Mouse (Mus musculus) lung, postnatal 14 days (tissue): ENCODE results near the gene Lix1l.

ENCODE experiments used
- DNase-seq: peaks from one replicate; pipeline ENCODE4 v3.0.0; 2021

Gene Lix1l

DNA sequence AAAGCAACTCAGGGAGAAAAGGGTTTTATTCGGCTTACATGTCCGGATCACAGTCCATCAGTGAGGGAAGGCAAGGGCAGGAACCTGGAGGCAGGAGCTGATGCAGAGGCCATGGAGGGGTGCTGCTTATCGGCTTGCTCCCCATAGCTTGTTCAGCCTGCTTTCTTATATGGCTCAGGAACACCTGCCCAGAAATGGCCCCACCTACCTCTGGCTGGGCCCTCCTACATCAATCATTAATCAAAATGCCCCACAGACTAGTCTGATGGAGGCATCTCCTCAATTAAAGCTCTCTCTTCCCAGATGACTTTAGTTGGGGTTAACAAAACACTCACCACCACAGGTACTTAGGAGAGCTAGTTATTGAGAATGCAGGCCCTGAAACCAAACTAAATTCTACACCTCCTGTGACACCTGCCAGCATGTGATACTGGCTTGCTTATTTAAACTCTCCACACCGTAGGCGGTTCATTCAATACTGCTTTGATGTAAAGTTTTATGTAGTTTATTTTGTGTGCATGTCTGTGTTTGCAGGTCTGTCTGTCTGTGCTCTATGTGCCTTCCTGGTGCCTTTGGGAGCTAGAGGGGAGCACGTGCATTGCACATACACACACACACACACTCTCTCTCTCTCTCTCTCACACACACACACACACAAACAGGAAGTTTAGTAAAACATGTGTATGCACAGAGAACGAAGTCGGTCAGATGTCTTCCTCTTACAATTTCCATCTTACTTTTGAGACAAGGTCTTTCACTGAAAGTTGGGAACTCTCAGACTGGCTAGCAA is 34.1 kb upstream of the Lix1l start:
- no peak for DNase-seq

DNA sequence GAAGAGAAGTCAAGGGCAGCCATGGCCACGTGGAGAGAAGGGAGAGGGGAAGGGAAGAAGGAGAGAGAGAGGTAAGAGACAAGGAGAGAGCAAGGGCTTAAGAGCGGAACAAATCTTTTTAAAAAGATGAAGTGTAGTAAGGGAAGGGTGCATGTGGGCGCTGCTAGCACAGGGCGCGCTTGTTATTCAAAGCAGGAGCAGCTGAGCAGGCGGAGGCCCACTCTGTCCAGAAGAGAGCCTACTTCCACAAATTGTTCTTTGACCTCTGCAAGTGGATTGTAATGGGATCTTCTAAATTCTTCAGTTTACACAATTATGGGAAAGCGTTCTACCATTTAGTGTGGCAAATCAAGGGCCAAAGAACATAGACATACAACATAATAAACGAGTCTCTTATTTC is 32.3 kb upstream of the Lix1l start:
- DNase-seq: no peak

DNA sequence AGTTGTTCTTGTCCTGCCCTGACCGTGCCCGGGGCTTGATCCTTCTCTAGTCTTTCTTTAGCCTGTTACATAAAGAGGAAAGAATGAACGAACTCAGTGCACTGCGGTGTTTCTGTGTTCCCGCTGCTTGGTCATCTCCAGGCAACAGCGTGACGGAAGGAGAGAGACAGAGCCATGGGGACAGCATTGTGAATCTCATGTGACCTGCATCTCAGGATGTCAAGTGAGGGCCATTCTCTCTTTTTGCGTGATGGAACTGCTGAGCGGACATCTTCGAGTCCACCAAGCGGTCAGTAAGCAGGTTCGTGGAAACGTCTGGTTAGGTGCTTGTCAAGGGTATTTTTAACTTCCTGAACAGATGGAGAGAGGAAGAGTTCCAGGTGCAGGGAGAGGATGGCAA is 31.4 kb upstream of the Lix1l start:
- no peak for DNase-seq

DNA sequence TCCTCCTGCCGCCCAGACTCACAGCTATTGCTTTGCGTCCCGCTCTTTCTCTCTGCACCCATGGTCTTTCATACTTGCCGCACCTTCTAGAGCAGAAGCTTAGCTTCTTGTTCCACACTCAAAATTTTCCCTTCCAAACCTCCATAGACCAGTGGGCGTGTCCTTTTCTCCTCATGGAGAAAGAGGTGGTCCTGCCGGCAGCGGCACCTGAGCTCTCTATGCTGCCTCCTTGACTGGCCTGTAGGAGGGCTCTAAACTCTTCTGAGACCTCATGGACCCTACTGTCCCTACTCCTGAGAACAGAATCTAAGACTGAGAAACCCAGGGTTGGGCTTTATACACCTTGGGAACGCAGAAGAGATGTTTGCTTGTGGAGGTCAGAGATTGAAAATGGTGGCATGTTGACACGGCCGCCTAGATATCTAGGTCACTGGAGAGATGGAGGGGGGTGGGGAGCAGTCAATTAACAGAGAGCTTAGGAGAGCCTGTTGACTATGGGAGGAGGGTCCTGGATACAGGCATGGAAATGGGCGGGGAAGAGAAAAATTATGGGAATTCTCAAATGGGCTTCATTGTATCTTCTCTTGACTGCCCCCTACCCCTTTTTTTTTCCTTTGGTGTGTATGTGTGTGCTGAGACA is 30.9 kb upstream of the Lix1l start:
- DNase-seq: no peak

DNA sequence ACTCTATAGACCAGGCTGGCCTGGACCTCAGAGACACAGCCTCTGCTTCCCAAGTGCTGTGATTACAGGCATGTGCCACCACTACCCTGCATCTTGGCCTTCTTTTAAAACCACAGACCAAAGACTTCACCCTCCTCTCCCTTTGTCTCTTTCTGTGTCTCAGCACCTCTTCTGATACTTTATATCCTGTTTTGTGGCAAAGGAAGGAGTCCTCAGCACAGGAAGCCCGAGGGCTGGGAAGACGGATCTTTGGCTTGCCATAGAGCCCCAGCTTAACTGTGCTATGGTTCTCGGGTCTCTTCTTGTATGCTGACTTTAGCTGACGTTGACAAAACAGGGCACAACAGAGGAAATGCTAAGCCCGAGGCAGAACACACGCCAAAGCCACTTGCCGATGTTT is 30.3 kb upstream of the Lix1l start:
- DNase-seq: no peak

DNA sequence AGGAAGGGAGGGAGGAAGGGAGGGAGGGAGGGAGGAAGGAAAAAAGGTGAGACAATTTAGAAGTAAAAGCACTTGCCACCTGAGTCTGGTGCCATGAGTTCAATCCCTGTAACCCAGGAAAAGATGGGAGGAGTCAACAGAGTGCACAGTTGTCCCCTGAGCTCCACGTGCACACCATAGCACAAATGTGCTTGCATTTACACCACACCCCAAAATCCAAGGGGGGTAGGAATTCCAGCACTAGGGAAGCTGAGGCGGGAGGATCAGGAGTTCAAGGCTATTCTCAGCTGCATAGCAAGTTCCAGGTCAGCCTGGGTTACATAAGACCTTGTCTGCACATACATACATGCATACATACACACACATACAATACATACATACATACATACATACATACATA is 29.6 kb upstream of the Lix1l start:
- no peak for DNase-seq

DNA sequence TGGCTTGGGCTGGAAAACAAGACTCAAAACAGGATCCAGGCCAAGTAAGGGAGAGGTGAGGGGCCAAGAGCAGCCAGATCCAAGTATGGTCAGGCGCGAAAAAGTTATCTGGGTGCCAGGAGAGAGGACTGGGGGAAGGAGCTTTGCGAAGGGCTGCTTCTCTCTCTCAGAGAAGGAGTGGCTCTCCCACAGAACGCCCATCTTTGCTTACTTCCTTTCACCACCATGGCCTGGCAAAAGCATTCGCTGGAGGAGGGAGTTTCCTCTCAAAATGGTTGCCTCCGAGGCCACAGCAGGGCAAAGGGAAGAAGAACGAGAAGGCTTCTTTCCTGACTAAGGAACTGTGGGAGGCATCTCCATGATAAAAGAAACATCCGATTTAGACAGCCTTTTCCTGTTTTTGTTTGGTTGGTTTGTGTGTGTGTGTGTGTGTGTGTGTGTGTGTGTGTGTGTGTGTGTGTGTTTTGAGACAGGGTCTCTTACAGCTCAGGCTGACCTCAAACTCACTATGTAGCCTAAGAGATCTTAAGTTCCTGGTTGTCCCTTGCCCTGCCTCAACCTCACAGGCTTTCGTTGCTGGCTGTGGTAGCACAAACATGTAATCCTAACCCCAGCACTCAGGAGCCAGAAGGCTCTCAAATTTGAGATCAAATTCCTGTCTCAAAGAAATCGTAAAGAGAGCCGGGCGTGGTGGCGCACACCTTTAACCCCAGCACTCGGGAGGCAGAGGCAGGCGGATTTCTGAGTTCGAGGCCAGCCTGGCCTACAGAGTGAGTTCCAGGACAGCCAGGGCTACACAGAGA is 28.9 kb upstream of the Lix1l start:
- peak; percentile 57 for DNase-seq

DNA sequence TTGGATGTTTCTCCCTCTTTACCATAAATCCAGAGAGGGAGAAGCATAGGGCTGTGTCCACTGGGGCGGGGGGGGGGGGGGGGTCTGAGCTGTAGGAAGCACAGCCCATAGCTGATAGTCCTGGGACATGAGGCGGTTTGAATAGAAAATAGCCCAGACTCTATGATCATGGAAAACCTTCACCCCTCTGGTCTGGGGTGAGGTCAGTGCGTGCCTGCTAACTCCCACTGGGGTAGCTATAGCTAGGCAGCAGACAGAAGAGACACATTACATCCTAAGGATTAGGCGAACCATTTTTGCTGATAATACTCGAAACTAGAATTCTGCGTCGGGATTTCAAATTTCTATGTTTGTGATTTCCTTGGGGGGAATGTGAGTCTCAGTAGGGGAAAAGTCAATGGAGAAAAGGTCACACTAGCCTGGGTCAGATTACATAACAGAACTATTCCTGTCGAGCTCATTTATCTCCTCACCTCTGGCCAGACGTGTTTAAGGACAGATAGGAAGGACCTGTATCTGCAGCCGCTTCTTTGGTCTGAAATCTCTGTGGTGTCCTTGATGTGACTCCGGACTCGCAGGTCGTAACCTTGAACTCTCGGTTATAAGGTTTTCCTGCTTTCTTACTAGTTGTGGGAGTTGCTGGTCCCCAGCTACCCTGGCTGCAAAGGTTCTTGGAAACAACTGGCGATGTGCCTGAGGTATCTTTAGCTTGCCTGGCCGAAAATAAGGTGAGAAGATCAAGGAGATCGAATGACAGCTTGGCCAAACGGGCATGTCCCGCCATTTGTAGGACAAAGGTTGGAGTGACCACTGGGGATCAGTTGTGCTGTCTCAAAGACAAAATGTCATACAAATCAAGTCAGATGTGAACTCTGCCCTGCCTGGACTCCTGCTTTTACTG is 27.1 kb upstream of the Lix1l start:
- no peak for DNase-seq

DNA sequence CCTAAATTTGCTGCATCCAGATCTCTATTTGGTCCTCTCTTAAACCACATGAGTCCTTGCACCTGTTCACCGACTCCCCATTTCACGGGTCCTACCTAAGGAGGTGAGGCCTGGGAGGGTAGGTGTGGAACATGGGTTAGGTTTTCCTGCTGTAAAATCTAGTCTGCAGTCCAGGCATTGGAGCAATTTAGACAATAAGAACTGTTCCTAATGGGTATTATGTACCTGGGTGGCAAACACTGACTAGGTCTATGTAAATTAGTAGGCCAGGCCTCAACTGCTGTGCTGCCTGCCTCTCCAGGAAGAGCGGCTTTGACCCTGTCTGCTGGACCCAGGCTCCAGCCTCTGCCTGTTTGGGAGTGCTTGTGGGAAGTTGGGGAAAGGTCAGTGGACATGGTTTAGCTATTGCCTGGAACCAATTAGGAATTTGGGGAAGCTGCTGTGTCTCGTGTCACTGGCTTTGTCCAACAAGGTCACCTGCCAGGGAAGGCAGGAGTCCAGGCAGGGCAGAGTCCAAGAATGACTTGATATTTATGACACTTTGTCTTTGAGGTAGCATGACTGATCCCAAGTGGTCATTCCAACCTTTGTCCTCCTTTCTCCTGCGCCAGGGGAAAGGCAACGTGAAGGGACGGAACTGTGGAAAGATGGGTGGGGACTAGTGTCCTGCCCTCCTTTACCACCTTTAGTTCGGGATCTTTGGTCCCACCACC is 25.5 kb upstream of the Lix1l start:
- no peak for DNase-seq

DNA sequence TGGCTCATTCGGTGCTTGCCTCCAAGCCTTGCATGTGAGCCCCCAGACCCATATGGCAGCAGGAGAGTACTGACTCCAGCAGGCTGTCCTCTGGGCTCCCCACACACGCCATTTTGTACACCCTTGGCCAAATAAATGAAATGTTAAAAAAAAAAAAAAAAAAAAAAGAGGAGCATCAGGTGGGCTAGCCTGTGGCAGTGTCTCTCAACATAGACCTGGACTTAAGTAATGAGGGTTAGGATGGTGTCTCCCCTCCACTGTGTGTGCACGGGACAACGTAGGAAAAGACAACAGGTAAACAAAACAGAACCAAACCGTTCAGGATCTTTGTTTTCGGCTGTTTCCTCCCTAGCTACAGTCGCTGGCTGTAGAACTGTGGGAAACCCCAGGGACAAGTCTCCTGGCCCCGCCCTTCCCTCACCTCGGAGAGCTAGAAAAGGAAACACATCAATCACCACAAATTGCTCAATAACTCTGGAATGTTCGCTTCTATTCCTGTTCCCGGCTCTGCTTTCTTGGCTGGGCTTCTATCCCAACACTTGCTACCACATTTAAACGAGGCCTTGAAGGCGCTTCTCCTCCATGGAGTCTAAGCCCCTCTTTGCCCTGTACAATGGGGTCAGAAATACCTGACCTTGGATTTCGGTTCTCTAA is 24.8 kb upstream of the Lix1l start:
- peak; percentile 84 for DNase-seq

DNA sequence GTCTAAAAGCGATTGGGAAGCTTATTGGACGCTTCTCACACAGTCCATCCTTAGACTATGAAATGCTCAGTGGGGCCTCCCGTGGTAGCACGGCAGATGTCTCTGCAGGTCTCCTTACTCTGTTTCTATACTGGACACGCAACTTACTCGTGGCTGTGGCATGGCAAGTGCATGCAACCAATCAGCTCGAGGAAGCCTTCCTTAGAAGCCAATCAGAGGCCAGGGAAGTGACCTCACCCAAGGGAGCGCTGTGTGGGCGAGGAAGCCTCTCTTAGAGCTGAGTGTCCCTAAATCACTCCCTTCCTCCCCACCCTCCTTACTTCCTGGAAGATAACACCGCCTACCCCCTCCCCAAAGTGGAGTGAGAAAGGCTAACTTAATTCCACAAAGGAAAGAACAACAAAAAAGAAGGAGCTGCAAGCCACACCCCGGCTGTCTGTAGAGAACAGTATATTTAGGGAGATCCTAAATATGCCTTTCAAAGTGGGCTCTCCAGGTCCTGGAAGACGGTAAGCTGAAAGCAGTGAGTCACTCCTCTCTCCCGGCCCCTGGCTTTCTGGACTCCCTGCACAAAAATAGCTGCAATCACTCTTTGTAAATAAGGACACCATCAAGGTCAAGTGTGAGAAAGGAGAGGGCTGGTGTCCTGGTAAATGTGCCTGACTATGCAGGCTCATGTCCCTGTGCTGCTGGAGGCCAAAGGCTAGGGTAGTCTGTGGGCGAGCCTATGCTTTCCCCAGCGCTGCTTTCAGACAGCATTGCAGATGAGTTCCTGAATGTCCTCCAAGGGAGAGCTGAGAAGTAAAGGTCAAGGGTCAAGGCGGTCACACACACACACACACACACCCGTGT is 24.0 kb upstream of the Lix1l start, which contains the start of gene Gm16253:
Gene Gm16253 (plus strand): TSS at position 295 of the 852 bp plus-strand sequence.
- DNase-seq: peak; percentile 91

DNA sequence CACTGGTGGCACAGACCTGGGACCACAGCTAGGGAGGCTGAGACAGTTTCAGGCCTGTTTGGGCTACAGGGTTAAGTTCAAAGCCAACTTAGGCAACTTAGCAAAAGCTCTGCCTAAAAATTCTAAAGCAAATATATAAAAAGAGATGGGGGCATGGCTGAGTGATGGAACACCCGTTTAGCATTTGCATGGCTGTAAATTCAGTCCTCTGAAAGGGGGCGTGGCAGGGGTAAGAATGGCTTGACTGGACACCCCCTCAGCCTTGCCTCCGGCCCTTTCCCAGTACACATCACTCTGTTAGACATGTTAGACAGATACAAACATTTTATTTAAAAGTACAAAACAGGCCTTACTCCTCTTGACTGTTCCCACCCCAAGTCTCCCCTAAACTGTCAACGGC is 23.4 kb upstream of the Lix1l start:
- no peak for DNase-seq

DNA sequence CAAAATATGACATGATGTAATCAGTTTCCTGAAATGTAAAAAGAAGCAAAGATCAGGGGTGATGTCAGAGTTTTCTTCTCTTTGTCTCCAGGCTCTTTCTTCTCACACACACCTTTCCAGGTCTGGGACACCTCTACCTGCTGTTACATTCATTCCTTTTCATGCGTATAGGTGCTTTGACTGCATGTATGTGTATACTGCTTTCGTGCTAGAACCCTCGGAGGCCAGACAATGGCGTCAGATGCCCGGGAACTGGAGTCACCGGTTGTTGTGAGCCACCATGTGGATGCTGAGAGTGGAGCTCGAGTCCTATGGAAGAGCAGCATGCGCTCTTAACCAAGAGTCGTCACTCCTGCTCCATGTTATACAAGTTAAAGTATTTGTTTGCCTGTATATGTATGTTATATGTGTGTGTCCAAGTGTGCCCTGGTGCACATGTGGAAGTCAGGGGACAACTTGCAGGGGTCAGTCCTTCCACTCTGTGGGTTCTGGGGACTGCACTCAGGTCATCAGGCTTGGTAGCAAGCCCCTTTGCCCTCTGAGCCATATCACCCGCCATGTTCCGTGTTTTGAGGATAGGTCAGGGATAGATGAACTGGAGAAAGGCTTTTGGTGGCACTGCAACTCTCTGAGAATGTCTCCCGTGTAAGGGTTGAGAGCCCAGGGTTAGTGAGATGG is 22.2 kb upstream of the Lix1l start:
- no peak for DNase-seq

DNA sequence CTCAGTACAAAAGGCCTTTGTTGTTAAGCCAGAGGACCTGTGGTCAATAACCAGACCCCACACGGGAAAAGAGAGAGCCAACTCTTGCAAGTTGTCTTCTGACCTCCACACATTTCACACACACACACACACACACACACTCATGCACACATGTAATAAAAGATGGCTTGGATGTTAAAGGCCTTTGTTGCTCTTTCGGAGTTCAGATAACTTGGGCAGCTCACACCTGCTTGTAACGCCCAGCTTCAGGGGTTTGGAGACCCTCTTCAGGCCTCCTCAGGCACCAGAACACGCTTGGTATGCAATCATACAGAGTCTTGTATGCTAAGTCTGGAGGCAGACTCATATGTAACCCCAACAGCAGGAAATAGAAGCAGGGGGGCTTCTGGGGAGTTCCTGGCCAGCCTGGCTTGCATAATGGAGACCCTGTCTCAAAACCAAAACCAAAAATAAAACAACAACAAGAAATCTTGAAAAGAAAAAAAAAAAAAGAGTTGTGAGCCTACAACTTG is 21.7 kb upstream of the Lix1l start:
- DNase-seq: no peak

DNA sequence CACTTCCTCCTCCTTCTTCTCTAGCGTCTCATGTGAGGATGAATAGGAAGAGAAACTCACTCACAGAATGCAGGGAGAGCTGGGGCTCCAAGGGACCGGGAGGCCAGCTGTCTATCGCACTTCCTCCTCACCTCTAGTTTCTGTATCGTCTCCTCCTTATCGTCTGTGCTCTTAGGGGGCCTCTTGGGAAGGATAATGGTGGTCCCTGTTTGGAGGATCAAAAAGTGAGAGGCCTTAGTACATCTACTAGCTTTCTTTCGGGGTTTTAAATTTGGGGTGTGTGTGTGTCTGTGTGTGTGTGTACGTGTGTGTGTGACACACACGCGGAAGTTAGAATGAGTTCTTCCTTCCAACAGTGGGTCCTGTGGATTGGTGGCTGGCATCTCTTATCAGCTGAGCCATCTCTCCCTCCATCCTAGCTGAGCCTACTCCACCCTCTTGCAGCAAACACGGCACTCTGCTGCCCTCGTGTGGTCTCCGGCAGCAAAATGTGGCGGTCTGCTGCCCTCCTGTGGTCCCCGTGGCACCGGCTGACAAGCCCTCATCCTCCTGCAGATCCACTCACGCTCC is 21.0 kb upstream of the Lix1l start:
- DNase-seq: peak; percentile 94

DNA sequence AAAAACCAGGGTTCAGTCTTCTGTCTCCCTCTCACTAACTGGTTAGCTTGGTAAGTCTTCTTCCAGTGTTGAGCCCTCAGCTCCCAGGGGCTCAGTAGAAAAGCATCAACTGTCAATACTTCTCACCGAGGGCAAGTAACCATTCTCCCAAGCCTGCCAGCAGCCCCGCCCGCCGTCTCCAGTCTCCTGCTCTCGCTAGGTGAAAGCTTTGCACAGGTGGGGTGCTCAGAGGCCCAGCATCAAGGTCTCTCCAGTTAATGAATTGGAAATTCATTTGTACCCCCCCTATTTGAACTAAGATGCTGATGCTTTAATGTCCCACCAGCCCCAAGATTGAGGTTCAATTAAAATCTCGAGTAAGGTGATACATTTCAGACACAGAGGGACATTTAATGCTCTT is 19.8 kb upstream of the Lix1l start:
- no peak for DNase-seq

DNA sequence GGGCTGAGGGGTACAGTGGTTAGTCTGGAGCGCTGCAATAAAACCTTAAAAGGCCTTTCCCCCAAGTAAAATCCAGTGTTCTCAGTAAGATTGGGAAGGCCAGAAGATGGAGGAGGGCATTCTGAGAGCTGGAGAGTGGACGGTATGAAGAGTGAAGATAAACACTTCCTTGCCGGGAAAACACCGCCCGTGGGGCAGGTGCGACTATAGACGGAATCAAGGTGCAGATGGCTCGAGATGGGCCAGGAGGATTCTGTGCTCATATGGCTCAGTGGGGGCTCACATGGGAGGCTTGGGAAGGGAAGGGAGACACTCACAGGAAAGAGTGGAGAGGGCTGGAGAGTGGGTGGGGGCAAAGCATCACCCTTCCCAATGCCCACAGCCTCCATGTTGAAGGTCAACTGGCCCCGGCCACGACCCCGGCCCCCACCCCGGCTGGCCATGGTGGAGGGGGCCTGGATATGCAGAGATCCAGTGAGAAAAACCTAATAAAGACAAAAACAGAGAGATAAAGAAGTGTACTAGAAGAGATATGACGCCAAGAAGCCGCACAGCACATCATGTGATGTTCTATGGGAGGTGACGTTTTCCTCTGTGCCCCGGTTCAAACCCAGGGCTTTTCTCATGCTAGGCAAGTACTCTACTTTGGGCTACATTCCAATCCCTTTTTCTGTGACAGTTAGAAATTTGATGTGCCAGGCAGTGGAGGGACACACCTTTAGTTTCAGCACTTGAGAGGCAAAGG is 19.0 kb upstream of the Lix1l start:
- no peak for DNase-seq

DNA sequence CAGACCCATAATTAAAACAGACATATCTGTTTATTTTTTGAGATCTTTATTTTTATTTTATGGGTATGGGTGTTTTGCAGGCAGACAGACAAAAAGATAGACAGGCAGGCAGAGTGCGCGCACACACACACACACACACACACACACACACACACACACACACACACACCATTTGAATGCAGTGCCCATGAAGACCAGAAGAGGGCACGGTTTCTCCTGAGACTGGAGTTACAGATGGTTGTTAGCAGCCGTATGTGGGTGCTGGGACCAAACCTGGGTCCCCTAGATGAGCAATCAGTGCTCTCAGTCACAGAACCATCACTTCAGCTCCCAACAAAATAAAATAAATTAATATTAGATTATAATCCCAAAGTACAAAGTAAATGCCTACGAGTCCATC is 17.6 kb upstream of the Lix1l start:
- no peak for DNase-seq

DNA sequence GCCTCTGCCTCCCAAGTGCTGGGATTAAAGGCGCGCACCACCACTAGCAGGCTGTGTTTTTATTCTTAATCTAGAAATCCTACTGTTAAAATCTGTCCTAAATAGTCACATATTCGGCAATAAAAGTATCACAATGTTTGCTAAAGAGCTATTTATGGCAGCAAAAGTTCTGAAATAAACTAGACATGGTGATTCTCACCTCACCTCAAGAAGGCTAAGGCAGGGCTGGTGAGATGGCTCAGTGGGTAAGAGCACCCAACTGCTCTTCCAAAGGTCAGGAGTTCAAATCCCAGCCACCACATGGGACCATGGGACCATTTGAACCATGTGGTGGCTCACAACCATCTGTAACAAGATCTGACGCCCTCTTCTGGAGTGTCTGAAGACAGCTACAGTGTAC is 10.3 kb upstream of the Lix1l start:
- no peak for DNase-seq
